Mouse (Mus musculus) lung, embryonic 14.5 days (tissue): ENCODE measurements around the gene Gda. TPM values are rescaled to one million over a fixed set of nuclear protein-coding genes. Genes with fewer than 3 reads are reported as not detected.

Experiments
- ATAC-seq: fragments of 200-750 bp; cut with Nextera tagmentation; 2 replicates; pipeline ENCODE4 v1.8.0; 2017; ENCODE audit warnings: mild to moderate bottlenecking, moderate TSS enrichment, moderate library complexity; ENCODE audit not compliant: insufficient read depth
- DNase-seq: peaks from one replicate; pipeline ENCODE4 v3.0.0-alpha.2; 2015
- H3K27ac ChIP-seq: fragments of 300-500 bp; sonication (generic); 2 replicates; pipeline ENCODE4 v1.5.1; 2014; ENCODE audit warnings: low read depth, mild to moderate bottlenecking, moderate library complexity
- H3K27me3 ChIP-seq: fragments of 300-500 bp; sonication (generic); 2 replicates; pipeline ENCODE4 v1.6.1; 2014; ENCODE audit warnings: low read length, control low read depth; ENCODE audit not compliant: insufficient read depth
- H3K36me3 ChIP-seq: fragments of 300-500 bp; sonication (generic); 2 replicates; pipeline ENCODE4 v1.6.1; 2014; ENCODE audit warnings: control low read depth; ENCODE audit not compliant: insufficient read depth
- H3K4me1 ChIP-seq: fragments of 300-500 bp; sonication (generic); 2 replicates; pipeline ENCODE4 v1.6.1; 2014; ENCODE audit warnings: antibody characterized with exemption, control low read depth; ENCODE audit not compliant: insufficient read depth
- H3K4me2 ChIP-seq: fragments of 300-500 bp; sonication (generic); 2 replicates; pipeline ENCODE4 v1.6.1; 2014; ENCODE audit warnings: mild to moderate bottlenecking
- H3K4me3 ChIP-seq: fragments of 300-500 bp; sonication (generic); 2 replicates; pipeline ENCODE4 v1.5.1; 2014; ENCODE audit warnings: low read depth, low read length
- H3K9ac ChIP-seq: fragments of 300-500 bp; sonication (generic); 2 replicates; pipeline ENCODE4 v1.6.1; 2014
- H3K9me3 ChIP-seq: fragments of 300-500 bp; sonication (generic); 2 replicates; pipeline ENCODE4 v1.6.1; 2016; ENCODE audit warnings: low read depth, low read length, control low read depth
- CTCF ChIP-seq: IDR thresholded peaks from 2 replicates; pipeline ENCODE4 v1.5.1; 2016; ENCODE audit warnings: antibody characterized with exemption, low read depth
- WGBS: fragments of 180-500 bp; shearing (Covaris S2); extraction: QIAGEN DNeasy Blood & Tissue Kit; methylation state at CpG from one replicate; pipeline ENCODE4 v1.1.7; 2014; 5-methylcytosine and 5-hydroxymethylcytosine counted together
- polyA plus RNA-seq: library from polyadenylated mRNA; unstranded; fragments of >200 nt; fragmentation: Nextera tagmentation; extraction: Ambion mirVana; gene quantifications from 2 replicates; pipeline ENCODE4 v1.2.1, GENCODE M21; 2014

Gda gene
- polyA plus RNA-seq, 1 experiment from 2014 or later, result 0.26 TPM

GRCm38 (mm10) chr19:21495817-21496216, 22.6 kb upstream of the Gda start:
- Histone ChIP-seq H3K9ac (no peak overlapping the region), H3K27ac (no peak overlapping the region), H3K4me1 (no peaks in the 10 kb centered on the region), H3K9me3 (no peaks in the 10 kb centered on the region), H3K4me2 (no peak overlapping the region), H3K27me3 (no peaks in the 10 kb centered on the region), H3K4me3 (no peak overlapping the region), H3K36me3 (no peaks in the 10 kb centered on the region)
- 69% methylated on average over 4 of the region's 4 CpGs for WGBS
- no peak for ATAC-seq
- TF ChIP-seq CTCF, result no peak
- no peak for DNase-seq

- ATAC-seq, result no peak
- 73% methylated on average over 10 of the region's 10 CpGs for WGBS
- H3K9me3 ChIP-seq, result no peaks in the 10 kb centered on the region
Measured at GRCm38 (mm10) chr19:21493807-21494521, 20.7 kb upstream of the Gda start.

DNA sequence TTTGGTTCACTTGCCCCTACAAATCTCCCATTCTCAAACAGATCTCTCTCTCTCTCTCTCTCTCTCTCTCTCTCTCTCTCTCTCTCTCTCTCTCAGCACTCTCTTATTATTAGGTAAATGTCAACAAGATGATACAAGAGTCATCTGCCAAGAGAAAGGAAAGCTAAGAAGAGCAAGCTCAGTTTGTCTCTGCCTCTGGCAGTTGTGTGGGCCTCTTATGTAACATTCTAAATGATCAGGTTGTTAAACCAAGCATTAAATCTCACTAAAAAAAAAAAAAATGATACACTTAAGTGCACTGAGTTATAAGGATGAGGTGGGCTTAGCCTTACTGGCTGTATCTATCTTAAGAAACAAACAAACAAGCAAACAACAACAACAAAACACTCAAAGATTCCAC, 18.1 kb upstream of the Gda start:
- Histone ChIP-seq H3K4me3 (no peak overlapping the region), H3K9me3 (no peaks in the 10 kb centered on the region), H3K4me1 (no peaks in the 10 kb centered on the region), H3K9ac (no peak overlapping the region), H3K4me2 (no peak overlapping the region), H3K27ac (no peak overlapping the region), H3K36me3 (no peaks in the 10 kb centered on the region), H3K27me3 (no peaks in the 10 kb centered on the region)
- DNase-seq, result no peak
- no peak for TF ChIP-seq CTCF
- no peak for ATAC-seq

More at GRCm38 (mm10) chr19:21493807-21494521, 20.7 kb upstream of the Gda start:
- Histone ChIP-seq H3K4me3 (no peak overlapping the region), H3K27ac (no peak overlapping the region), H3K9ac (no peak overlapping the region), H3K4me1 (no peaks in the 10 kb centered on the region), H3K4me2 (no peak overlapping the region), H3K27me3 (no peaks in the 10 kb centered on the region), H3K36me3 (no peaks in the 10 kb centered on the region)
- no peak for TF ChIP-seq CTCF
- DNase-seq, result no peak

DNA sequence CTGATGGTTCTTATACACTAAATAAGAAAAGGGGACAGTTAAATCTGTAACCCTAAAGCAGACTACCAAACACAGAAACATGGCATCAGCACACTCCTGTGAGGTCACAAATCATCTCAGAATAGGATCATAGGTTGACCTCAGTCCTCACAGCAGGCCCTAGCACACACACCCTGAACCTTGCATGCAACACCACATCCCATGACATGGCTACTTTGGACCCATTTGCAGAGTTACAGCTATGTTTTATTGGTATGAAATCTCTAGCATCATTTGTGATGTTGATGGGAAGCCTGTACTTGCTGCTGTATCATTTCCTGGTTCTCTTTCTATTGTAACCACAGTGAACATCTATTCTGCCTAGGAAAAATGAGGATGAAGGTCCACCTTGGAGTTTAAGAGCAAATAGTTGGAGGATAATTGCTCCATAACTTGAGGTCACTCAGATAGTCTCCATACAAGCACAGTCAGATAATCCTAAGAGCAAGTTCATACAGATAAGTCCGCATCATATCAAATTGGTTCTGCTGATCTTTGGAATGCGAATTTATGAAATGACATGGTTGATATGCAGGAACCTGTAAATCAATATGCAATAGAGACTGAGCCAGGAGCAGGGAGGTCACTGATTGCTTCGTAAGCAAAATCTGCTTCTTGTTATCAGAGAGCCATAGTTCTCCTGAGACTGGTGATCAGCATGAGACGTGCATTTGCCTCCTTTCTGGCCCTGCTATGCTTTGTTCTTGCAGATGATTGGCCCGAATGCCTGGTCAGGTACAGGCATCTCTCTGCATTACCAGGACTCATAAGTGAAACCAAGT, 14.1 kb upstream of the Gda start:
- Histone ChIP-seq H3K4me1 (no peaks in the 10 kb centered on the region), H3K27ac (no peak overlapping the region), H3K9ac (no peak overlapping the region), H3K27me3 (no peaks in the 10 kb centered on the region), H3K36me3 (no peaks in the 10 kb centered on the region), H3K4me2 (no peak overlapping the region), H3K9me3 (no peaks in the 10 kb centered on the region), H3K4me3 (no peak overlapping the region)
- no peak for TF ChIP-seq CTCF
- ATAC-seq, result no peak
- 78% methylated on average over 5 of the region's 5 CpGs for WGBS
- no peak for DNase-seq

- 79% methylated on average over 2 of the region's 2 CpGs for WGBS
- Histone ChIP-seq H3K27ac (no peak overlapping the region), H3K36me3 (no peaks in the 10 kb centered on the region), H3K27me3 (no peaks in the 10 kb centered on the region), H3K4me2 (no peak overlapping the region), H3K9ac (no peak overlapping the region), H3K4me1 (no peaks in the 10 kb centered on the region), H3K9me3 (no peaks in the 10 kb centered on the region), H3K4me3 (no peak overlapping the region)
- no peak for TF ChIP-seq CTCF
- ATAC-seq (no peak), DNase-seq (no peak)
Measured at GRCm38 (mm10) chr19:21482096-21482495, 8.9 kb upstream of the Gda start.

- no peak overlapping the region for H3K4me2 ChIP-seq
- WGBS, result 92% methylated on average over 1 of the region's 1 CpGs
- no peaks in the 10 kb centered on the region for H3K9me3 ChIP-seq
- no peak overlapping the region for H3K27ac ChIP-seq
- no peak overlapping the region for H3K4me3 ChIP-seq
- DNase-seq (no peak), ATAC-seq (no peak)
- no peaks in the 10 kb centered on the region for H3K4me1 ChIP-seq
- no peak overlapping the region for H3K9ac ChIP-seq
- no peak for TF ChIP-seq CTCF
- H3K36me3 ChIP-seq, result no peaks in the 10 kb centered on the region
- H3K27me3 ChIP-seq, result no peaks in the 10 kb centered on the region
Measured at GRCm38 (mm10) chr19:21481031-21481430, 7.8 kb upstream of the Gda start.

GRCm38 (mm10) chr19:21480053-21480419, 6.8 kb upstream of the Gda start:
- Histone ChIP-seq H3K27me3 (no peaks in the 10 kb centered on the region), H3K27ac (no peak overlapping the region), H3K9me3 (no peaks in the 10 kb centered on the region), H3K4me1 (no peaks in the 10 kb centered on the region), H3K9ac (no peak overlapping the region), H3K36me3 (no peaks in the 10 kb centered on the region), H3K4me2 (no peak overlapping the region), H3K4me3 (no peak overlapping the region)
- DNase-seq, result no peak
- no peak for TF ChIP-seq CTCF
- ATAC-seq, result no peak
- WGBS, result 32% methylated on average over 2 of the region's 2 CpGs
